Mouse (Mus musculus) CH12.LX (cell line): ENCODE measurements around the gene Gpr3. TPM values are rescaled to one million over a fixed set of nuclear protein-coding genes. Genes with fewer than 3 reads are reported as not detected.
A peak's percentile ranks its signal among the peaks of the same experiment; 100 is the strongest.

Source experiments
- DNase-seq: peaks from one replicate; pipeline ENCODE4 v3.0.0-alpha.2; 2013; ENCODE audit errors: extremely low read depth
- H3K27ac ChIP-seq: 2 replicates; pipeline ENCODE4 v1.5.1; 2012; ENCODE audit warnings: low read depth, mild to moderate bottlenecking, control low read depth, moderate library complexity; ENCODE audit not compliant: insufficient read depth
- H3K27me3 ChIP-seq: replicated peaks from 2 replicates; pipeline ENCODE3; 2012; ENCODE audit warnings: inconsistent platforms
- H3K36me3 ChIP-seq, 2 experiments: replicated peaks in 1 of 2; 2 replicates each; pipeline versions ENCODE3 to v1.6.1; 2012; ENCODE audit warnings: inconsistent platforms in 1 of 2, low read length in 1 of 2, mild to moderate bottlenecking in 1 of 2, mixed read lengths in 1 of 2, moderate library complexity in 1 of 2; ENCODE audit not compliant: control insufficient read depth in 1 of 2, insufficient read depth in 1 of 2
- H3K4me1 ChIP-seq, 2 experiments: 2 replicates each; pipeline ENCODE4 v1.6.1; 2012; ENCODE audit warnings: inconsistent platforms in 1 of 2, moderate library complexity in 1 of 2; ENCODE audit not compliant: insufficient read depth in 2 of 2, control insufficient read depth in 1 of 2
- H3K4me2 ChIP-seq: 2 replicates; pipeline ENCODE4 v1.6.1; 2012; ENCODE audit warnings: low read depth, mild to moderate bottlenecking, control low read depth; ENCODE audit not compliant: poor library complexity, insufficient read depth, severe bottlenecking
- H3K4me3 ChIP-seq, 3 experiments: fragments of 150-350 bp in 1 of 3; sonication (generic) in 1 of 3; replicated peaks in 1 of 3; 2 replicates each; pipeline versions ENCODE3 to v1.5.1; 2011 to 2012; ENCODE audit warnings: low read depth in 2 of 3, low read length in 2 of 3, mild to moderate bottlenecking in 2 of 3, moderate library complexity in 2 of 3, control low read depth in 1 of 3, improper control_type of control experiment in 1 of 3, inconsistent platforms in 1 of 3, mixed read lengths in 1 of 3; ENCODE audit not compliant: poor library complexity in 1 of 3
- H3K79me2 ChIP-seq: replicated peaks from 2 replicates; pipeline ENCODE4 v1.6.1; 2012; ENCODE audit warnings: mild to moderate bottlenecking, moderate library complexity; ENCODE audit not compliant: control insufficient read depth, poor library complexity, insufficient read depth, severe bottlenecking; ENCODE audit errors: extremely low read depth
- H3K9ac ChIP-seq: 2 replicates; pipeline ENCODE4 v1.6.1; 2012; ENCODE audit warnings: low read depth, mild to moderate bottlenecking, control low read depth, moderate library complexity; ENCODE audit not compliant: insufficient read depth
- H3K9me3 ChIP-seq: replicated peaks from 2 replicates; pipeline ENCODE3; 2012; ENCODE audit warnings: low read length, inconsistent platforms, mixed read lengths
- BHLHE40 ChIP-seq: IDR thresholded peaks from 2 replicates; pipeline ENCODE4 v1.6.1; 2011; ENCODE audit warnings: mild to moderate bottlenecking, low read depth, low read length, improper control_type of control experiment
- CHD1 ChIP-seq: IDR thresholded peaks from 2 replicates; pipeline ENCODE4 v1.6.1; 2012; ENCODE audit warnings: low read depth, low read length, improper control_type of control experiment, inconsistent platforms
- CHD2 ChIP-seq: IDR thresholded peaks from 2 replicates; pipeline ENCODE4 v1.6.1; 2011; ENCODE audit warnings: low read length, improper control_type of control experiment
- CTCF ChIP-seq, 2 experiments: IDR thresholded peaks in 1 of 2; conservative IDR thresholded peaks in 1 of 2; 2 replicates each; pipeline ENCODE4 v1.5.1; 2011 to 2012; ENCODE audit warnings: low read depth in 2 of 2, low read length in 2 of 2, improper control_type of control experiment in 1 of 2, inconsistent platforms in 1 of 2, mild to moderate bottlenecking in 1 of 2, moderate library complexity in 1 of 2
- E2F4 ChIP-seq: IDR thresholded peaks from 2 replicates; pipeline ENCODE4 v1.6.1; 2011; ENCODE audit warnings: low read depth, low read length, improper control_type of control experiment; ENCODE audit not compliant: insufficient replicate concordance
- ELF1 ChIP-seq: IDR thresholded peaks from 2 replicates; pipeline ENCODE4 v1.6.1; 2014; ENCODE audit warnings: low read depth, mild to moderate bottlenecking, inconsistent platforms, low read length, improper control_type of control experiment
- EP300 ChIP-seq: IDR thresholded peaks from 2 replicates; pipeline ENCODE4 v1.6.1; 2011; ENCODE audit warnings: low read length, improper control_type of control experiment
- ETS1 ChIP-seq: conservative IDR thresholded peaks from 2 replicates; pipeline ENCODE4 v1.6.1; 2012; ENCODE audit warnings: low read depth, mild to moderate bottlenecking, inconsistent platforms, low read length, improper control_type of control experiment, moderate library complexity
- GABPA ChIP-seq: IDR thresholded peaks from 2 replicates; pipeline ENCODE4 v1.6.1; 2012; ENCODE audit warnings: low read depth, low read length, improper control_type of control experiment, inconsistent platforms; ENCODE audit not compliant: insufficient replicate concordance
- IRF4 ChIP-seq: IDR thresholded peaks from 2 replicates; pipeline ENCODE4 v1.6.1; 2014; ENCODE audit warnings: low read depth, mild to moderate bottlenecking, inconsistent platforms, low read length, improper control_type of control experiment
- JUN ChIP-seq: IDR thresholded peaks from 2 replicates; pipeline ENCODE4 v1.6.1; 2011; ENCODE audit warnings: low read depth, mild to moderate bottlenecking, low read length, improper control_type of control experiment, moderate library complexity; ENCODE audit not compliant: insufficient read depth
- JUND ChIP-seq: conservative IDR thresholded peaks from 2 replicates; pipeline ENCODE4 v1.6.1; 2011; ENCODE audit warnings: low read depth, low read length, improper control_type of control experiment
- MAX ChIP-seq: IDR thresholded peaks from 2 replicates; pipeline ENCODE4 v1.6.1; 2011; ENCODE audit warnings: low read length, improper control_type of control experiment
- MAZ ChIP-seq: IDR thresholded peaks from 2 replicates; pipeline ENCODE4 v1.6.1; 2012; ENCODE audit warnings: low read depth, mild to moderate bottlenecking, inconsistent platforms, low read length, improper control_type of control experiment, moderate library complexity
- MXI1 ChIP-seq: IDR thresholded peaks from 2 replicates; pipeline ENCODE4 v1.6.1; 2011; ENCODE audit warnings: mild to moderate bottlenecking, low read depth, low read length, improper control_type of control experiment
- NRF1 ChIP-seq: IDR thresholded peaks from 2 replicates; pipeline ENCODE4 v1.6.1; 2014; ENCODE audit warnings: low read depth, mild to moderate bottlenecking, inconsistent platforms, low read length, improper control_type of control experiment, moderate library complexity
- POLR2A ChIP-seq: IDR thresholded peaks from 2 replicates; pipeline ENCODE4 v1.6.1; 2011; ENCODE audit warnings: low read depth, mild to moderate bottlenecking, improper control_type of control experiment, low read length
- TBP ChIP-seq: conservative IDR thresholded peaks from 2 replicates; pipeline ENCODE4 v1.6.1; 2011; ENCODE audit warnings: low read depth, low read length, improper control_type of control experiment
- UBTF ChIP-seq: IDR thresholded peaks from 2 replicates; pipeline ENCODE4 v1.6.1; 2012; ENCODE audit warnings: low read depth, mild to moderate bottlenecking, inconsistent platforms, low read length, improper control_type of control experiment, moderate library complexity
- ZNF384 ChIP-seq: IDR thresholded peaks from 2 replicates; pipeline ENCODE4 v1.6.1; 2012; ENCODE audit warnings: low read depth, low read length, improper control_type of control experiment, inconsistent platforms
- dilution Hi-C: fragments of 300-500 bp; cut with MboI; formaldehyde crosslinking; loops from 2 replicates; pipeline ENCODE4 v1.14.3; 2020; ENCODE audit warnings: low sequenced_read_pairs; ENCODE audit not compliant: extremely low pct_unique_long_range_greater_than_20kb, extremely low pct_ligation_motif_present
- in situ Hi-C: fragments of 300-500 bp; cut with MboI; formaldehyde crosslinking; loops from 3 replicates; pipeline ENCODE4 v1.14.3; 2019; ENCODE audit warnings: low sequenced_read_pairs, low pct_ligation_motif_present, low pct_unique_long_range_greater_than_20kb, mixed read lengths
- polyA plus RNA-seq: library from polyadenylated mRNA; unstranded; fragments of >175 nt; gene quantifications from 2 replicates; pipeline ENCODE4 v1.2.1, GENCODE M21; 2012; ENCODE audit warnings: low read depth; ENCODE audit not compliant: insufficient read length
- total RNA-seq, 2 experiments: library from RNA; depleted of rRNA; stranded (reverse); fragments of 300-350 nt in 1 of 2; fragments of >200 nt in 1 of 2; gene quantifications; 2 replicates each; pipeline ENCODE4 v1.2.3; 2012 to 2014

The Gpr3 gene
- total and polyA plus RNA-seq, 3 experiments, result 0.11 to 0.13 TPM; not detected in 1

DNA sequence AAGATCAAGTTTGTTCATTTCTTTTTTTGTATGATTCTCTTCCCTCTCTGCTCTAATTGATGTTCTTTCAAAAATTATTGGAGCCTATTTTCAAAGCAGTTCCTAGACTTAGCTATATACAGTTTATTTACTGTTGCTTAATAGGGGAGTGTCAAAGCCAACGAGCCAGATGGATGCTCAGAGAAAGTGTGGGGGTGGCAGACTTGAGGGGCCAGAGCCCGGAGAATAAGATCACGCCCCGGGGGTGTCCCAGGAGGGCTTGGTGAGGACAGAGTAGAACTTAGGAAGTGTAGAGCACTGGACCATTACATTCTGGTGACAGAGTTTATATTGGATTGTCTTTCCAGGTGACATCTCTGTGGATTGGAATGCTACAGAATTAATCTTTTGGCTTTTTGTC lies 51.5 kb downstream of the Gpr3 start:
- H3K27me3 ChIP-seq, result no peaks in the 10 kb centered on the region
- H3K4me3 ChIP-seq, result no peak overlapping the region
- no peak for TF ChIP-seq CHD1
- no peak for TF ChIP-seq MXI1
- TF ChIP-seq BHLHE40, result peak; percentile 35; the same call in 1 of the 2 replicates
- TF ChIP-seq TBP, result no peak
- 0 out of 2 replicates have a peak, but pooled peaks have one; percentile 6 for TF ChIP-seq ETS1
- no peak for TF ChIP-seq JUND
- no peak for TF ChIP-seq ZNF384
- TF ChIP-seq POLR2A, result no peak
- TF ChIP-seq EP300, result peak; percentile 18; the same call in 1 of the 2 replicates
- no peak for TF ChIP-seq UBTF
- H3K9me3 ChIP-seq, result peaks cover 6% of the 10 kb centered on the region
- H3K9ac ChIP-seq, result no peak overlapping the region
- peak overlapping the region; percentile 93 for H3K27ac ChIP-seq
- peak; percentile 44 for DNase-seq
- H3K4me1 ChIP-seq, result peaks cover 8 to 47% of the 10 kb centered on the region in 2 experiments
- peaks cover 3 to 46% of the 10 kb centered on the region in 2 experiments for H3K36me3 ChIP-seq
- dilution Hi-C loops, result no loop called here
- H3K79me2 ChIP-seq, result peaks cover 47% of the 10 kb centered on the region
- in situ Hi-C loops, result no loop called here
- H3K4me2 ChIP-seq, result peak overlapping the region; percentile 60; the same call in 1 of the 2 replicates

GRCm38 (mm10) chr4:133160211-133160610 lies 52.1 kb downstream of the Gpr3 start:
- dilution Hi-C loops, result no loop called here
- peaks cover 6% of the 10 kb centered on the region for H3K9me3 ChIP-seq
- peaks cover 50% of the 10 kb centered on the region for H3K79me2 ChIP-seq
- peak; percentile 79 for DNase-seq
- H3K9ac ChIP-seq, result no peak overlapping the region
- no peak for TF ChIP-seq E2F4
- 0 out of 2 replicates have a peak, but pooled peaks have one; percentile 10 for TF ChIP-seq MAX
- no peak for TF ChIP-seq MAZ
- H3K4me1 ChIP-seq, result peaks cover 8 to 48% of the 10 kb centered on the region in 2 experiments
- in situ Hi-C loops, result no loop called here
- no peaks in the 10 kb centered on the region for H3K27me3 ChIP-seq
- peak overlapping the region; percentile 60 for H3K4me2 ChIP-seq
- peaks cover 6 to 47% of the 10 kb centered on the region in 2 experiments for H3K36me3 ChIP-seq
- H3K4me3 ChIP-seq, result no peak overlapping the region
- peak overlapping the region; percentile 93 for H3K27ac ChIP-seq

- H3K9ac ChIP-seq, result peak overlapping the region; percentile 81; the same call in 1 of the 2 replicates
- DNase-seq, result peak; percentile 92
- H3K79me2 ChIP-seq, result peaks cover 46% of the 10 kb centered on the region
- peaks cover 3 to 41% of the 10 kb centered on the region in 2 experiments for H3K36me3 ChIP-seq
- peak overlapping the region; percentile 41 to 56 (median 43) for H3K4me3 ChIP-seq
- peak overlapping the region; percentile 60 for H3K4me2 ChIP-seq
- in situ Hi-C loops, result no loop called here
- dilution Hi-C loops, result no loop called here
- H3K9me3 ChIP-seq, result peaks cover 6% of the 10 kb centered on the region
- peak; percentile 70 for TF ChIP-seq ETS1
- TF ChIP-seq CTCF (conservative IDR thresholded peaks at IDR 0.05 in 1 of 2, IDR thresholded peaks at IDR 0.05 in 1 of 2; ENCODE audit: low read depth in 2 of 2, low read length in 2 of 2), result no peak
- no peak for TF ChIP-seq GABPA
- no peak for TF ChIP-seq MAX
- TF ChIP-seq UBTF, result no peak
- TF ChIP-seq MXI1, result peak; percentile 53; the same call in 1 of the 2 replicates
- TF ChIP-seq IRF4, result 0 out of 2 replicates have a peak, but pooled peaks have one; percentile 47
- TF ChIP-seq CHD2, result peak; percentile 81
- TF ChIP-seq ELF1, result no peak
- TF ChIP-seq JUN, result 0 out of 2 replicates have a peak, but pooled peaks have one; percentile 2
- no peak for TF ChIP-seq NRF1
- peak; percentile 45; the same call in 1 of the 2 replicates for TF ChIP-seq BHLHE40
- peak; percentile 5; the same call in 1 of the 2 replicates for TF ChIP-seq JUND
- peak; percentile 30; the same call in 1 of the 2 replicates for TF ChIP-seq POLR2A
- peak; percentile 48 for TF ChIP-seq EP300
- peaks cover 8 to 43% of the 10 kb centered on the region in 2 experiments for H3K4me1 ChIP-seq
- no peaks in the 10 kb centered on the region for H3K27me3 ChIP-seq
- peak overlapping the region; percentile 93 for H3K27ac ChIP-seq
Measured at GRCm38 (mm10) chr4:133159646-133160045, 52.7 kb downstream of the Gpr3 start.
